Mouse (Mus musculus) liver, embryonic 11.5 days (tissue): ENCODE results near the gene Srpk2. TPM values are rescaled to one million over a fixed set of nuclear protein-coding genes. Genes with fewer than 3 reads are reported as not detected.
"Not testable (repeated sequence)": the region's sequence is repeated elsewhere in the genome, so short reads cannot be mapped to it uniquely, and the experiment has no call there.

ENCODE experiments used
- ATAC-seq: fragments of 200-750 bp; cut with Nextera tagmentation; replicated peaks from 2 replicates; pipeline ENCODE4 v1.8.0; 2017; ENCODE audit warnings: moderate number of reproducible peaks, mild to moderate bottlenecking, moderate TSS enrichment, moderate library complexity; ENCODE audit not compliant: low FRiP score
- DNase-seq: peaks from one replicate; pipeline ENCODE4 v3.0.0-alpha.2; 2017; ENCODE audit warnings: low spot score
- H3K27ac ChIP-seq: fragments of 300-500 bp; sonication (generic); 2 replicates; pipeline ENCODE4 v1.5.1; 2014; ENCODE audit warnings: mild to moderate bottlenecking, low read depth, low read length, control low read depth
- H3K27me3 ChIP-seq: fragments of 300-500 bp; sonication (generic); replicated peaks from 2 replicates; pipeline ENCODE4 v1.6.1; 2014; ENCODE audit warnings: low read length, mixed read lengths; ENCODE audit not compliant: control insufficient read depth, insufficient read depth
- H3K36me3 ChIP-seq: fragments of 300-500 bp; sonication (generic); 2 replicates; pipeline ENCODE4 v1.6.1; 2014; ENCODE audit warnings: mild to moderate bottlenecking, low read length, moderate library complexity, mixed read lengths; ENCODE audit not compliant: control insufficient read depth, insufficient read depth
- H3K4me1 ChIP-seq: fragments of 300-500 bp; sonication (generic); replicated peaks from 2 replicates; pipeline ENCODE4 v1.6.1; 2014; ENCODE audit warnings: low read length, mixed read lengths; ENCODE audit not compliant: control insufficient read depth, insufficient read depth
- H3K4me2 ChIP-seq: fragments of 300-500 bp; sonication (generic); 2 replicates; pipeline ENCODE4 v1.6.1; 2014; ENCODE audit warnings: mild to moderate bottlenecking, control low read depth, moderate library complexity
- H3K4me3 ChIP-seq: fragments of 300-500 bp; sonication (generic); 2 replicates; pipeline ENCODE4 v1.5.1; 2014; ENCODE audit warnings: low read depth, low read length, control low read depth
- H3K9ac ChIP-seq: fragments of 300-500 bp; sonication (generic); 2 replicates; pipeline ENCODE4 v1.6.1; 2014; ENCODE audit warnings: low read depth, low read length, control low read depth
- H3K9me3 ChIP-seq: fragments of 300-500 bp; sonication (generic); 2 replicates; pipeline ENCODE4 v1.6.1; 2016; ENCODE audit warnings: low read length, inconsistent platforms, mixed read lengths; ENCODE audit not compliant: control insufficient read depth
- WGBS: fragments of 180-500 bp; shearing (Covaris S2); extraction: QIAGEN DNeasy Blood & Tissue Kit; methylation state at CpG from one replicate; pipeline ENCODE4 v1.1.7; 2014; 5-methylcytosine and 5-hydroxymethylcytosine counted together
- polyA plus RNA-seq: library from polyadenylated mRNA; unstranded; fragments of >200 nt; fragmentation: Nextera tagmentation; extraction: Ambion mirVana; gene quantifications from 2 replicates; pipeline ENCODE4 v1.2.1, GENCODE M21; 2014

Gene Srpk2
- polyA plus RNA-seq, 1 experiment from 2014 or later = 20.7 TPM

DNA sequence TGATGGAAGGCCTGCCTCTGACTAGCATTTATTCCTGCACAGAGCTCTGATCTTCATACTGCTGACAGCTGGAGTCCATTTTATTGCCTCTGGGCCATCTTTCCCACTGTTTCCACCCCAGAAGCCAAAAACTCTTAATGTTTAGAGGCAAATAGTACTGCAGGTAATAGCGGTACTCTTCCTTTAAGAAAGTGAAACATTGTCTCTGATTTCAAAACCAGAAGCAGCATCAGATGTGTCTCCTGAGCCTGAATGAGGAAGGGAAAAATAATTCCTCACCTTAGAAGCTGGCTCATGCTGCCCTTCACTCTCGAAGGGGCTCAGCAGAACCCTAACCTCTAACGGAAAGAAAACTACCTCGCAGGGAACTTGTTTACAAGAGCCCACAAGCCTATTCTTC is 26.8 kb upstream of the Srpk2 start:
- no peak overlapping the region for H3K27ac ChIP-seq
- H3K4me1 ChIP-seq = no peaks in the 10 kb centered on the region
- WGBS = 92% methylated on average over 4 of the region's 4 CpGs
- H3K4me3 ChIP-seq = peak overlapping the region; percentile 77
- peak overlapping the region; percentile 68 for H3K4me2 ChIP-seq
- ATAC-seq (no peak), DNase-seq (no peak)
- no peaks in the 10 kb centered on the region for H3K27me3 ChIP-seq
- H3K9me3 ChIP-seq = peaks cover 45% of the 10 kb centered on the region
- H3K9ac ChIP-seq = no peak overlapping the region
- peaks cover 47% of the 10 kb centered on the region for H3K36me3 ChIP-seq

DNA sequence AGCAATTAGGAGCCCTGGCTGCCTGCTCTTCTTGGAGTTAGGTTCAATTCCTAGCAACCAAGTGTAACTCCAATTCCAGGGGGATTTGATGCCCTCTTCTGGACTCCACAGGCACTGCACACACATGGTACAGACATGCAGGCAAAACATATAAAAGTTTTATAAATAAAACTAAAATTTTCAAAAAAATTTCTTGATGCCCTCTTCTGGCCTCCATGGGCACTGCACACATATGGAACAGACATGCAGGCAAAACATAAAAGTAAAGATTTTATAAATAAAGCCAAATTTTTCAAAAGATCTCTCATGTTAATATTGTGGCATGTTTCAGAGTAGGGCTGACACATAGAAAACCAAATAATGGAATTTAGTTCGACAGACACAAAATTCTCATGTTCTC is 25.2 kb upstream of the Srpk2 start:
- peaks cover 53% of the 10 kb centered on the region for H3K36me3 ChIP-seq
- no peak overlapping the region for H3K4me2 ChIP-seq
- H3K4me1 ChIP-seq = no peaks in the 10 kb centered on the region
- no peak overlapping the region for H3K4me3 ChIP-seq
- no peak for ATAC-seq
- no peaks in the 10 kb centered on the region for H3K27me3 ChIP-seq
- no peak overlapping the region for H3K27ac ChIP-seq
- 95% methylated on average over 1 of the region's 1 CpGs for WGBS
- DNase-seq = no peak
- no peak overlapping the region for H3K9ac ChIP-seq
- H3K9me3 ChIP-seq = peaks cover 48% of the 10 kb centered on the region

DNA sequence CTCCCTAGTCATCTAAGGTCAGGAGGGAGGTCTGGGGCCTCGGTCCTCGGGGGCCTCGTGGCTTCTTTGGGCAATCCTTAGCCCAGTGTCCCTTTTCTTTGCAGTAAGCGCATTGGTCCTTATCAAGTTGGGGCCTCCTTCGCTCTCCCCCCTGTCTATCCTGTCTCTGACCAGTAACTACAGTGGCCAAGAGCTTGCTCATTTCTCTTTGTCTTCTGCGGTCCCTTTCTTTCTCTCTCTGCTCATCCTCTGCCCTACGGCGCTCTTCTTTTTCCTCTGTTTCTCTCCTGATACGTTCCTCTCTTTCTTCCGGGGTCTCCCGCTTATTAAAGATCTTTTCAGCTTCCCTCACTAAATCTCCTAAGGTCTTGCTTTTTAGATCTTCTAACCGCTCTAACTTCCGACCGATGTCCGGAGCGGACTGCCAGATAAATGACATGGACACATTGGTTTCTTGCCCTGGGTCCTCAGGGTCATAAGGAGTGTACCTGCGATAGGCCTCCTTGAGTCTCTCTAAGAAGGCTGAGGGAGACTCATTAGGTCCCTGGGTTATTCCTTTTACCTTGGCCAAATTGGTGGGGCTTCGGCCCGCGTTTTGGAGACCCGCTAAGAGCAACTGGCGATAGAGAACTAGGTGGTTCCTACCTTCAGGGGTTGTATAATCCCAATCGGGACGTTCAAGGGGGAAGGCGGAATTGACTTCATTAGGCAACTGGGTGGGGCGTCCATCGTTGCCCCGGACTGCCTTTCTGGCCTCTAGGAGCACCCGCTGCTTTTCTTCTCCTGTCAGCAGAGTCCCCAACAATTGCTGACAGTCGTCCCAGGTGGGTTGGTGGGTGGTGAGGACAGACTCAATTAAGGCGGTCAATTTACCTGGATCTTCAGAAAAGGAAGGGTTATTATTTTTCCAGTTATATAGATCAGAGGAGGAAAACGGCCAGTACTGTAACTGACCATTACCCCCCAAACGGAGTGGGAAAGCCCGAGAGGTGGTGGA is 22.5 kb upstream of the Srpk2 start:
- H3K4me2 ChIP-seq, H3K4me3 ChIP-seq, H3K27ac ChIP-seq, DNase-seq, H3K4me1 ChIP-seq, H3K27me3 ChIP-seq, ATAC-seq, H3K9ac ChIP-seq: not testable (repeated sequence)
- WGBS = 95% methylated on average over 30 of the region's 34 CpGs
- H3K9me3 ChIP-seq = peaks cover 67% of the 10 kb centered on the region
- H3K36me3 ChIP-seq = peaks cover 77% of the 10 kb centered on the region

DNA sequence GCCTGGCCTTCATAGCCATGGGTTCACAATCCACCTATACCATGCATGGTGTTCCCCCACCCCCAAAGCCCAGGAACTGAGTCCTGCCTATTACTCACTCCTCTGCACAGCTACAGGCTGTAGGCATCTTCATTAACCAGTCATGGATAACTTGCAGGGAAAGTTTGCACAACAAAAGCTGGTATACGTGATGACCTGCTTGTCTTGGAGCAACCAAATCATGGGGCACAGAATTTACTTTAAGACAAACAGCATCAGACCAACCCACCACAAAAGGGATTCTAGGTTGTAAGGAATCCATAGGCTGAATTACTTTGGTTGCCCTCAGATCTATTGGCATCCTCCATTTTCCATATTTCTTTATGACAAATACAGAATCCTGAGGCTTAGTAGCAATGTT is 13.0 kb upstream of the Srpk2 start:
- Histone ChIP-seq H3K9ac (no peak overlapping the region), H3K4me2 (no peak overlapping the region), H3K27ac (no peak overlapping the region), H3K4me1 (no peaks in the 10 kb centered on the region), H3K9me3 (peaks cover 11% of the 10 kb centered on the region), H3K4me3 (no peak overlapping the region), H3K27me3 (no peaks in the 10 kb centered on the region), H3K36me3 (peaks cover 24% of the 10 kb centered on the region)
- no peak for DNase-seq
- ATAC-seq = no peak
- 86% methylated on average over 1 of the region's 1 CpGs for WGBS

DNA sequence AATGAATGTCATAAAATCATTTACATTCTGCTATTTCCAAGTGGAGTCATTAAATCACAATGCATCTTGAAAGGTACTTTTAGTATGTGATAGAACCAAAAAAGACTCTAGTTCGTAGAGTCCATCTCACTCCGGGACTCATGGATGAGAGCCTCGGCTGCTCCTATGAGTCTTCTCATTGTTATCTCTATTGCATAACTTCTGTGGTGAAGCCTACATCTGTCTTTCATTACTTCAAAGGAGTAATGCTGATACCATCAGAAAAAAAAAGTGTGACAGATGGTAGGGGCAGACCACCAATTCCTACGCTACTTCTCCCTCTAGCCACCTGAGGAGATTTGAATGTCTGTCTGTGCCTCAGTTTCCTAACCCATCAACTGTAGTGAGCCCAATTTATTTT is 986 bp downstream of the Srpk2 start:
- ATAC-seq (no peak), DNase-seq (no peak)
- Histone ChIP-seq H3K4me2 (no peak overlapping the region), H3K4me1 (no peaks in the 10 kb centered on the region), H3K27ac (no peak overlapping the region), H3K9ac (no peak overlapping the region), H3K9me3 (no peaks in the 10 kb centered on the region), H3K27me3 (no peaks in the 10 kb centered on the region), H3K36me3 (no peaks in the 10 kb centered on the region), H3K4me3 (no peak overlapping the region)
- WGBS = 75% methylated on average over 4 of the region's 4 CpGs

DNA sequence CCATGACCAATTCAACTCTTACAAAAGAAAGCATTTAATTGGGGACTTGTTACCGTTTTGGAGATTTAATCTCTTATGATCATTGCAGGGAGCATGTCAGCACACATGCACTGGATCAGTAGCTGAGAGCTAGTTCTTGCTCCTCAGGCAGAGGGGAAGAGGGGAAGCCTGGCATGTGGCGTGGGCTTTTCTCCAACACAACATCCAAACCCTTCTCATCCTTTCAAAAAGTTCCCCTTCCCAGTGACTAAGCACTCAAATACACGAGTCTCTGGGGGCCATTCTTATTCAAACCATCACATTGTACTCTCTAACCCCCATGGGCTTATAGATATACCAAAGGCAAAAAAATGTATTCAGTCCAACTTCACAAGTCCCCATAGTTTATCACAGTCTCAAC is 5.4 kb downstream of the Srpk2 start:
- Histone ChIP-seq H3K27ac (no peak overlapping the region), H3K36me3 (no peaks in the 10 kb centered on the region), H3K4me1 (no peaks in the 10 kb centered on the region; the same call in 1 of the 2 replicates), H3K27me3 (no peaks in the 10 kb centered on the region), H3K4me2 (no peak overlapping the region), H3K9ac (no peak overlapping the region), H3K9me3 (no peaks in the 10 kb centered on the region), H3K4me3 (no peak overlapping the region)
- ATAC-seq = no peak
- 54% methylated on average over 3 of the region's 3 CpGs for WGBS
- DNase-seq = no peak

DNA sequence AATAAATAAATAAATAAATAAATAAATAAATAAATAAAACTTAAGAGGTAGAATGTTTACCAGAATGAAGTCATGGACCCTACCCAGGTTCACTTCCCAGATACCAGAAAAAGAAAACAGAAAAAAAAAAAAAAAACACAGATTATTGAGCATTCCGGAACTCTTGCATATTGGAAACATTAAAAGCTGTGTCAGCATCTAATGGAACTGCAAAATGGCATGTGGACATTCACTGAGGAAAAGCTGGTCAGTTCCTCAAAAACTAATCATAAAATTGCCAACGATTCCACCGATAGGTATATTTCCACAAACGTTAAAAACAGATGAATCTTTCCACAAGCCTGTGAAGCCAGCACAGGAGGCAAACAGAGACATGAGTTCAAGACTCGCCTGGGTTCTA is 6.5 kb downstream of the Srpk2 start:
- 89% methylated on average over 5 of the region's 5 CpGs for WGBS
- H3K9me3 ChIP-seq = no peaks in the 10 kb centered on the region
- H3K4me1 ChIP-seq = no peaks in the 10 kb centered on the region; the same call in 1 of the 2 replicates
- ATAC-seq (no peak), DNase-seq (no peak)
- H3K4me3 ChIP-seq = no peak overlapping the region
- no peak overlapping the region for H3K9ac ChIP-seq
- H3K27me3 ChIP-seq = no peaks in the 10 kb centered on the region
- H3K4me2 ChIP-seq = no peak overlapping the region
- H3K36me3 ChIP-seq = no peaks in the 10 kb centered on the region
- no peak overlapping the region for H3K27ac ChIP-seq

DNA sequence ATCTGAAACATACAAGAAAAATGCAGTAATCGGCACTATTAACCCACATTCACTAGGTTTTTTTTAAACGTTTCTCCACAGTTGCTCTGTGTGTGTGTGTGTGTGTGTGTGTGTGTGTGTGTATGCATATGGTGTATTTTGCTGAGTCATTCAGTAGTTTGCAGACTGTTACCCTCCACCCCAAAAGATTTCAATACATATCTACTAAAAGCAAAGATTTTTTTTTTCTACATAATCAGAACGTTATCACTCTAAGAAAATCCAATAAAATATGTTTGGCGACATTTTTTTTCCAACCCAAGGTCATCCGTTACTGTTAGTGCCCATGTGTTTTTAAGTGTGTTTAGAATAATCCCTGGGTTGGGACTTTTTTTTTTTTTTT is 7.4 kb downstream of the Srpk2 start:
- H3K36me3 ChIP-seq = no peaks in the 10 kb centered on the region
- H3K4me1 ChIP-seq = no peaks in the 10 kb centered on the region; the same call in 1 of the 2 replicates
- no peak overlapping the region for H3K4me2 ChIP-seq
- ATAC-seq (no peak), DNase-seq (no peak)
- H3K9me3 ChIP-seq = no peaks in the 10 kb centered on the region
- H3K27ac ChIP-seq = no peak overlapping the region
- no peaks in the 10 kb centered on the region for H3K27me3 ChIP-seq
- no peak overlapping the region for H3K4me3 ChIP-seq
- WGBS = 82% methylated on average over 5 of the region's 5 CpGs
- no peak overlapping the region for H3K9ac ChIP-seq
